Mouse (Mus musculus): Measurements from ENCODE around the gene Trhde. TPM values are rescaled to one million over a fixed set of nuclear protein-coding genes. Genes with fewer than 3 reads are reported as not detected.
A peak's percentile ranks its signal among the peaks of the same experiment; 100 is the strongest.

The Trhde gene
- polyA plus RNA-seq, 1 experiment, result 0.19 TPM

DNA sequence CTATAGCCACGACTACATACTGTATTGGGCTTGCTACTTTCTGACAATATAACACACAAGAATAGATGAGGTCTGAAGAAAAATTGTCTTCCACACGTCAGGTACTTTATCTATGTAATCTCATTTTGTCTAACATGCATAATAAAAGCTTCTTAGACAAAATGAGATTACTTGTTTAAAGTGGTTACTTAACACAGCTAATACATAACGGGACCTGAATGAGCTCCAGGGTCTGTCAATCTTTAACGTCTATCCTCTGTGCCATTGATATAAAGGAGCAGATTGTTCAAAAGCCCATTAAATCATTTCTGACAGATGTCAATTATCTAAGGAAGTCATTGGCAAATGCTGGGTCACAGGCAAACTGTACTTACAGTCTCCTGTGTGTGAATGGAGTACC is 36.2 kb downstream of the Trhde start:
- no peak for TF ChIP-seq POLR2A (IDR thresholded peaks at IDR 0.05; ENCODE audit: low read depth, low read length)
- TF ChIP-seq CTCF (conservative IDR thresholded peaks at IDR 0.05; ENCODE audit: insufficient read depth, insufficient read length, low read depth, low read length), result no peak
- no peaks in the 10 kb centered on the region for H3K4me1 ChIP-seq (ENCODE audit: control insufficient read depth, insufficient read depth, low read length)
- no peak overlapping the region for H3K4me3 ChIP-seq (ENCODE audit: insufficient read depth, low read depth, low read length)
- H3K27ac ChIP-seq (ENCODE audit: insufficient read depth, low read depth, low read length), result no peak overlapping the region
- DNase-seq, result peak; percentile 7
- H3K27me3 ChIP-seq (replicated peaks; ENCODE audit: control insufficient read depth, insufficient read depth, low read length), result no peaks in the 10 kb centered on the region
- 55% methylated on average over 4 of the region's 4 CpGs for WGBS
- no peaks in the 10 kb centered on the region for H3K36me3 ChIP-seq (ENCODE audit: control insufficient read depth, insufficient read depth, low read length)

DNA sequence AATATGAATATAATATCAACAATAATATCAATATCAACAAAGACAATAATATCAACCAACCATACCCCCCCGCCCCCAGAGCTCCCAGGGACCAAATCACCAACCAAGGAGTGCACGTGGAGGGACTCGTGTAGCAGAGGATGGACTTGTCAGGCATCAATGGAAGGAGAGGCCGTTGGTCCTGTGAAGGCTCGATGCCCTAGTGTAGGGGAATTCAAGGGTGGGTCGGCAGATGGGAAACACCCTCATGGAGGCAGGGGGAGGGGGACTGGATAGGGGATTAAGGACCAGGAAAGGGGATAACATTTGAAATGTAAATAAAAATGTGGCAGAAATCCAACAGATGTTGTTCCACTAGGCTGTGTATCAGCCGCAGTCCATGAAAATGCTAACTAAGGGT is 40.0 kb downstream of the Trhde start:
- Histone ChIP-seq H3K27ac (ENCODE audit: insufficient read depth, low read depth, low read length) (no peak overlapping the region), H3K36me3 (ENCODE audit: control insufficient read depth, insufficient read depth, low read length) (no peaks in the 10 kb centered on the region), H3K4me3 (ENCODE audit: insufficient read depth, low read depth, low read length) (no peak overlapping the region), H3K4me1 (ENCODE audit: control insufficient read depth, insufficient read depth, low read length) (no peaks in the 10 kb centered on the region), H3K27me3 (replicated peaks; ENCODE audit: control insufficient read depth, insufficient read depth, low read length) (no peaks in the 10 kb centered on the region)
- 90% methylated on average over 7 of the region's 7 CpGs for WGBS
- no peak for DNase-seq
- TF ChIP-seq POLR2A (IDR thresholded peaks at IDR 0.05; ENCODE audit: low read depth, low read length) (no peak), CTCF (conservative IDR thresholded peaks at IDR 0.05; ENCODE audit: insufficient read depth, insufficient read length, low read depth, low read length) (no peak)

DNA sequence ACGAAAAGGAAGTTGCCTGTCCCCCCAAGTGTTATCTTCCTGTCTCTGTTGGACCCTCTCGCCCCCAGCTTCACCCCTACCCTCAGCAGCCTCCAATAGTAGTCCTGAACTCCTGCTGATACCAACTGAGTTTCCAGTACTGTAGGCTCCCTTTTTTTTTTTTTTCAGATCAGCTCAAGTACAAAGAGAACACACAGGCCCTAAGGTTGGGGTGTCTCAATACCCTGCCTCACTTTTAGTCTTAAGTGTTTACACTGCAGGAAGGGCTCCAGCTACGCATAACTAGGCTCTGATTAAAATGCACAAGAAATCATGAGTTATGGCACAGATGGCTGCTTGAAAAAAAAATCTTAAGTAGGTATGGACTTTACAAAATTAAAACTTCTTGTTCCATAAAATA is 42.9 kb downstream of the Trhde start:
- Histone ChIP-seq H3K36me3 (ENCODE audit: control insufficient read depth, insufficient read depth, low read length) (no peaks in the 10 kb centered on the region), H3K27me3 (replicated peaks; ENCODE audit: control insufficient read depth, insufficient read depth, low read length) (no peaks in the 10 kb centered on the region), H3K4me1 (ENCODE audit: control insufficient read depth, insufficient read depth, low read length) (no peaks in the 10 kb centered on the region), H3K4me3 (ENCODE audit: insufficient read depth, low read depth, low read length) (no peak overlapping the region), H3K27ac (ENCODE audit: insufficient read depth, low read depth, low read length) (no peak overlapping the region)
- DNase-seq, result no peak
- TF ChIP-seq CTCF (conservative IDR thresholded peaks at IDR 0.05; ENCODE audit: insufficient read depth, insufficient read length, low read depth, low read length) (no peak), POLR2A (IDR thresholded peaks at IDR 0.05; ENCODE audit: low read depth, low read length) (no peak)
- 63% methylated on average over 3 of the region's 3 CpGs for WGBS

DNA sequence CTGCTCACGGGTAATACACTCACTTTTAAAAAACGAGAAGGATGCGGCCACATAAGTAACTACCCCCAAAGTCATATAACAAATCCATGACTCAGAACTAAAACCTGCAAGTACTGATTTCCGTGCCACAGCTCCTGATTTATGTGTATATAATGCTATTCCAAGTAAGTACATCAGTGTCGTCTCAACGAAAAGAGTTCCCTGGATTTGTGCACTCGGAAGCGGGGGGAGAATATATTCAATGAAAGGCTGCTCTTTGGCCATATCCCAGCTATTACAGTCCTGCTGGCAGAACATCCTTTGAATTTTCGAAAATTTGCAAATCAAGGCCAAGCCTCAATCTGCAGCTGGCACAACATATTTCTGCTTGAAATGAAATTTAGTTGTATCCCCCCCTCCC is 43.5 kb downstream of the Trhde start:
- DNase-seq, result no peak
- Histone ChIP-seq H3K36me3 (ENCODE audit: control insufficient read depth, insufficient read depth, low read length) (no peaks in the 10 kb centered on the region), H3K27ac (ENCODE audit: insufficient read depth, low read depth, low read length) (no peak overlapping the region), H3K4me1 (ENCODE audit: control insufficient read depth, insufficient read depth, low read length) (no peaks in the 10 kb centered on the region), H3K27me3 (replicated peaks; ENCODE audit: control insufficient read depth, insufficient read depth, low read length) (no peaks in the 10 kb centered on the region), H3K4me3 (ENCODE audit: insufficient read depth, low read depth, low read length) (no peak overlapping the region)
- TF ChIP-seq CTCF (conservative IDR thresholded peaks at IDR 0.05; ENCODE audit: insufficient read depth, insufficient read length, low read depth, low read length), result no peak
- no peak for TF ChIP-seq POLR2A (IDR thresholded peaks at IDR 0.05; ENCODE audit: low read depth, low read length)
- WGBS, result 77% methylated on average over 9 of the region's 9 CpGs

DNA sequence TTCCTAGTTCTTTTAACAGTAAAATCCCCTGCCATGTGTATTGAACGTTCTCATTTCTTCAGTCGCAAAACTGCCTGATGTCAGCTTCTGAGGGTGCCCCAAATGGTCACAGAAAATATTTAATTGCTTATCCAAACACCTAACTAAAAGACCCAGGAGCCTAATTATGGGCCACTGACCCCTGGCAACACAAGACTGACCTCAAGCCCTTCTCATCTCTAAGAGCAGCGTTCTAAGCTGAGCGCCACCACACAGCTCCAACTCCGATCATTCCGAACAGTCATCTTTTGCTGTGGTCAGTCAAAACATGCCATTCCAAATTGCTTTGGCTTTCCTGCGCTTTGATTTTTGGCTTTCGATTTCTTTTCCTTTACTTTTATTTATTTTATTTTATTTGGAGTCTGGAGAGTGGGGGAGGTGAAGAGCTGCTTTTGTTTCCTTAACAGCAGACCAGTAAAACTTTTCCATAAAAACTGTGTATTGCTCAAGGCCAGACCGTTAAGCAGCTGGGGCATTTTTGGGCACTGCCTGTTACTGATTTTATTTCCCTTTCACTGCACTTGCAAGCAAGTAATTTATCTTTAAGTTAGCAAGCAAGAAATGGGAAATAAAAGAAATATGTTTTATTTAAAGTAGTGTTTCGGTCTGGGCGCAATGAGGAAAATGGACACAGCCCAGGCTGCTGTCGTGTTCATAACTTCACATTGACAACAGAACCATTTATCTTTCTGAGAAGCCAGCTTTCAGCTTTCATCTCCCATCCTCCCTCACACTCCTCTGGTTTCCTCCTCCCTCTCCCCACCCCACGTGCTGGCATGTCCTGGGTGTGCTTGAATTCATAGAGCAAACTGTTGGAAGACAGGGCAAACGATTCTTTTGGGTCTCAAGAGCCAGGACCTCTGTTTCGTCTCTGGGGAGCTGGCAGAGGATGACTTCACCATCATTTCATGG is 59.1 kb downstream of the Trhde start:
- no peaks in the 10 kb centered on the region for H3K4me1 ChIP-seq (ENCODE audit: control insufficient read depth, insufficient read depth, low read length)
- no peaks in the 10 kb centered on the region for H3K27me3 ChIP-seq (replicated peaks; ENCODE audit: control insufficient read depth, insufficient read depth, low read length)

DNA sequence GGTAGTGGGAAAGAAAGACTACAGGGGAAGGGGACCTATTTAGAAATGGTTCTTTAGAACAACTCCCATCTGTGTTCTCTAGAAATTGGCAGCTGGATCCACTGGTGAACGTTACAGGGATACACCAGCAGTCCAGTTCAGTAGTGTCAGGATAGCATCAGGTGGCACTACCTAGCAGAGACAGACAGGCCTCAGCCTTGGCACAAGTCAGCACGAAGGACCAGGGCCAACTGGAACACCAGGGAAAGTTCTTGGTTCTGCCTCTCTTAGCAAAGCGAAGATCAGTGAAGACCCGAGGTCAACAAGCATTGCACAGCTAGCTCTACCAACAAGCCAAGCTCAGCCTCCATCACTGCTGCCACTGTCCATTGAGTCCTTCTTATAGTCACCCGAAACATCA is 62.2 kb downstream of the Trhde start:
- WGBS, result 87% methylated on average over 5 of the region's 5 CpGs
- Histone ChIP-seq H3K36me3 (ENCODE audit: control insufficient read depth, insufficient read depth, low read length) (no peaks in the 10 kb centered on the region), H3K27ac (ENCODE audit: insufficient read depth, low read depth, low read length) (no peak overlapping the region), H3K4me1 (ENCODE audit: control insufficient read depth, insufficient read depth, low read length) (no peaks in the 10 kb centered on the region), H3K27me3 (replicated peaks; ENCODE audit: control insufficient read depth, insufficient read depth, low read length) (no peaks in the 10 kb centered on the region), H3K4me3 (ENCODE audit: insufficient read depth, low read depth, low read length) (no peak overlapping the region)
- no peak for TF ChIP-seq CTCF (conservative IDR thresholded peaks at IDR 0.05; ENCODE audit: insufficient read depth, insufficient read length, low read depth, low read length)
- no peak for TF ChIP-seq POLR2A (IDR thresholded peaks at IDR 0.05; ENCODE audit: low read depth, low read length)
- DNase-seq, result no peak

More for the DNA sequence above, 59.1 kb downstream of the Trhde start:
- Histone ChIP-seq H3K4me3 (ENCODE audit: insufficient read depth, low read depth, low read length) (no peak overlapping the region), H3K27ac (ENCODE audit: insufficient read depth, low read depth, low read length) (no peak overlapping the region), H3K36me3 (ENCODE audit: control insufficient read depth, insufficient read depth, low read length) (no peaks in the 10 kb centered on the region)
- no peak for DNase-seq
- 39% methylated on average over 15 of the region's 15 CpGs for WGBS
- no peak for TF ChIP-seq POLR2A (IDR thresholded peaks at IDR 0.05; ENCODE audit: low read depth, low read length)
- TF ChIP-seq CTCF (conservative IDR thresholded peaks at IDR 0.05; ENCODE audit: insufficient read depth, insufficient read length, low read depth, low read length), result no peak

DNA sequence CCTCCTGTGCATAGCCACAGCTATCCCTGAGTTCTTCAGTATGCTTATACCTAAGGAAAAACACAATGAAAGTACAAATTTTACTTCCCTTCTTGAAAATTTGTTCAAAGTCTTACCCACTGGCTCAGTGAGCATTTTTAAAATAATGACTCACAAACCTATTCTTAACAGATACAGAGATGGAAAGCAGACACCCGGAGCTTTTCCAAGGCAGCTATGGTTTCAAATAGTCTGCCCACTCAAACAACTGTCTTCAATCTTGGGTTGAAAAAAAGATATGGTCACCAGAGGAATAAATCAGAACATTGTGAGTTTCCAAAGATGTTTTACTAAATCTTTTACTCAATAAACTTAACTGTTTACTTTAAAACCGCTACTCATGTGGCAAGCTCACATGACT is 64.5 kb downstream of the Trhde start:
- Histone ChIP-seq H3K27ac (ENCODE audit: insufficient read depth, low read depth, low read length) (no peak overlapping the region), H3K27me3 (replicated peaks; ENCODE audit: control insufficient read depth, insufficient read depth, low read length) (no peaks in the 10 kb centered on the region), H3K4me3 (ENCODE audit: insufficient read depth, low read depth, low read length) (no peak overlapping the region), H3K4me1 (ENCODE audit: control insufficient read depth, insufficient read depth, low read length) (no peaks in the 10 kb centered on the region), H3K36me3 (ENCODE audit: control insufficient read depth, insufficient read depth, low read length) (no peaks in the 10 kb centered on the region)
- WGBS, result 77% methylated on average over 2 of the region's 2 CpGs
- no peak for DNase-seq
- no peak for TF ChIP-seq POLR2A (IDR thresholded peaks at IDR 0.05; ENCODE audit: low read depth, low read length)
- no peak for TF ChIP-seq CTCF (conservative IDR thresholded peaks at IDR 0.05; ENCODE audit: insufficient read depth, insufficient read length, low read depth, low read length)

Measured in kidney, adult 2 months (tissue).